Mouse (Mus musculus) megakaryocyte progenitor cell, adult 5-6 weeks (primary cell): ENCODE measurements at regions not wholly inside any gene's neighbourhood (a gene's known extent, or its start where the extent isn't known, plus 50 kb on each side); places are given as distances from the start of the nearest gene placed in this dataset.

ENCODE experiments used
- ATAC-seq: replicated peaks from 2 replicates; pipeline ENCODE4 v1.8.0; 2016; ENCODE audit warnings: mild to moderate bottlenecking, moderate TSS enrichment, inconsistent platforms; ENCODE audit not compliant: poor library complexity

DNA sequence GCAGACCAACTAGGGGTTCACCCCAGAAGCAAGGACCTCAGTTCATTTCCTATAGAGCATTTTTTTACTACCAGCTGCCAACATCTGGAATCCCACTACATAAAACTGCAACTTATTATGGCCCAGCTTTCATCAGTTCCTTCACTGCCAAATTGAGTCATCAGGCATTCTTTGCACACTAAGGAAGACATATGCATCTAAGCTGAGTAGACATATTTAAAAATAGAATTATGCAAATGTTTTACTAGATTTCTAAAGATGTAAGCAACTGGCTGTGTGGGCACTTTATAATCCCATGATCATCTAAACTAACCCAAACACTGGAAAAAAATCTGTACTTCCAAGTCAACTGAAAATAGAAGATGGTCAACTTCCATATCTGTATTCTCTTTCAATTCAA, 415.9 kb upstream of the Rarb start:
- no peak for ATAC-seq

- ATAC-seq: no peak
Measured at GRCm38 (mm10) chr14:17211502-17211901, 392.5 kb upstream of the Rarb start.

GRCm38 (mm10) chr14:17205691-17206090, 386.7 kb upstream of the Rarb start:
- no peak for ATAC-seq

DNA sequence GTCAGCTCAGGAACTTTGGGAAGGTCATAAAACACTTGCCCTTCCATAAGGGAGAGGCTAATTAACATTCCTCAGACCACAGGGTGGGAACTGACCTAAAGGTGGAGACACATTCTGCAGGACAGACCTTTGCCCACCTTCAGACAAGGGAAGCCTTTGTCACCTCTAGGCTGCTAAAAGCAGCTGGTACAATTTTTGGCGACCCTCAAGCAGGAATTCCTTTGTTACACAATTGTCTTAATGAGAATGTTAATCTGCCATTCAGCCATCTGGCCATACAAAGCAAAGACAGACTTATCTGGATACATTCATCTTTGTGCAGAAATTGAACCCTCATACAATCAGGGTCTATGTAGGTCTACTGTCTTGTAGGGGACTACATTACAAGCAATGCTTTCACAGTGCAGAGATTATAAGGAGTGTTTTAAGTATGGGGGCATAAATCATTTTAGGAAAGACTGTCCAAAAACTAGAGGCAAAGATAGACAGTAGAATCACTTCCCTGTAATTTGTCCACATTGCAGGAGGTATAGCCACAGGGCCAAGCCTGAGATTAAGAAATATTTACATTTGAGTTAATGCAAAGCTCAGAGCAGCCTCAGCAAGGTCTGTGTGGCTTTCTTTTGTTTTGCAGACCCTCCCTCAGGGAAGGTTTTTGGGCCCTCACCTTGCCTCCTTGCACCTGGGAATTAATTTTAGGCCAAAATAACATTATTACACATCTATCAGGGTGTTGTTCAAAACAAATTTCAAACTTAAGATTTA, 384.5 kb upstream of the Rarb start:
- no peak for ATAC-seq

- ATAC-seq: peak; percentile 54
Measured at GRCm38 (mm10) chr14:17192953-17193352, 374.0 kb upstream of the Rarb start.

DNA sequence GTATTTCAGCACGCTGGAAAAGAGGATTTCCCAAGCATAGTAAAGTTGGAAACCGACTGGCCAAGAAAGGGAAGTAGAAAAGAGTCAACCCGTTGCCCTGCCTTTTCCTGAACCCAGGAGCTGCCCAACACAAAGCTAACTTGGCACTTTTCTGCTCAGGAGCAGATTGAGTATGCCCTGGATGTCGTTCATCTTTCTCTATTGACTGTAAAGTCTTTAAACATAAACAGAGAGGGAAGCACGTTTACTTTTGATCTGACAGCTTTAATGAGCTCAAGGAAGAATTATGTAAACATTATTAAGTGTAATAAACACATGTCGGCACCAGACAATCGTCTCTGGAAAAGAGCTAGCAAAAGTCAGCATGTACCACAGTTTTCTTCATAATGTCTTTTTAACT, 354.3 kb upstream of the Rarb start:
- ATAC-seq: peak; percentile 36

- ATAC-seq: peak; percentile 97
Measured at GRCm38 (mm10) chr14:17172330-17173110, 353.6 kb upstream of the Rarb start.

- no peak for ATAC-seq
Measured at GRCm38 (mm10) chr14:17171896-17172295, 352.9 kb upstream of the Rarb start.

GRCm38 (mm10) chr14:17158324-17158723, 339.4 kb upstream of the Rarb start:
- ATAC-seq: no peak

DNA sequence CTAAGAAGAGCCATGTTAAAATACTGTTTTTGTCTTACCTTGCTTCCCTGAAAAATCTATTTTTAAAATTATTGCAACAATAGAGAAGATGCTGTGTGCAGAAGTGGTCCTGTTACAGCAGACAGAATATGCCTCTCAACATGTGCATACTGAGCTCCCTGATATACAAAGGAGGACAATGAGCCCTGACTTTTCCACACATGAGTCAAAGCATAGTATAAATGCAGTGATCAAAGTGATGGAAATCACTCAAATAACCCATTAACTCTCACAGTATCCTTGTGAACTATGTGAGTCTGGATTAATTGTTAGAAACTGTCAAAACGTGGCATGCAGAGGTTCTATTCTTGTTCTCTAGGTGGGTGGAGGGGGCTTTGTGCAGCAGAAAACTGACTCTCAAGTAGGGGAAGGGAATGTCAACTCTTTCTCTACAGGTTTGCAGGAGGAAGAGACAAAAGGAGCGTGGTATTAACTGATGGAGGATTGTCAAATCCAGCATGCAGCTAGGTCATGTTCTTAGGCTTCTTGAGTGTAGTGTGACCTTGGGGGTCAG, 337.5 kb upstream of the Rarb start:
- no peak for ATAC-seq

DNA sequence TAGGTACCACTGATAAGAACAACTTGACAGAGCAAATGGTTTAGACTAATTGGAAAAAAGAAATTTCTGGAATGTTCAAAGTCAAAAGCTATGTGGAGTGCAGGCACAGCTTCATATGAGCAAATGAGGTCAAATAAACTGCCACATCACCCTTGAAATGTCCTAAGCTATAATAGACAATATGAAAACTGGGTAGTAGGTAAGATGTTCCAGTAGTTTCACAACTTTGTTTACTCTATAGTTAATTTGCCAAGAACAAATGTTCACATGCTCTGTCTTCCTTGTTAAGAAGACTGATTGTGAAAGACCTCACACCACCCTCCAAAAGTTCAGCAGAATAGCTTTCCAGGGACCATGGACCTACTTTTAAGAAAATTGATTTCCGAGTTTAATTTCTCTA, 301.7 kb upstream of the Rarb start:
- no peak for ATAC-seq

DNA sequence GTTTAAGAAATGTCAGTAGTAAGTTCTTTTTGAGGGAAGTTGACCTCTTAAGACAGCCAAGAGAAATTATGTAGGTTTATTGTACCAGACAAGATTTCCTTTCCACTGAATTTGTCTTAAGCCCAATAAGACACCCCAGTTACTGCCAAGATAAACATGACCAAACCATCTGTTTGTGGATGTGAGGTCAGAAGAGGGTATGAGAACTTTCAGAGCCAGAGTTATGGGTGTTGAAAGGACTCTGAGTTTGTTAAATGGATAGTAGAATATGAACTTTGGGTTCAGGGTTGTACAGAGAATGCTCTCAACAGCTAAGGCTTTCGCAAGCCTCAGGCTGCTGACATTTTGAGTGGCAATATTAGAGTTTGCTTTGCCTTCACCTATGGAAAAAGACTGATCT, 287.7 kb upstream of the Rarb start:
- ATAC-seq: no peak

DNA sequence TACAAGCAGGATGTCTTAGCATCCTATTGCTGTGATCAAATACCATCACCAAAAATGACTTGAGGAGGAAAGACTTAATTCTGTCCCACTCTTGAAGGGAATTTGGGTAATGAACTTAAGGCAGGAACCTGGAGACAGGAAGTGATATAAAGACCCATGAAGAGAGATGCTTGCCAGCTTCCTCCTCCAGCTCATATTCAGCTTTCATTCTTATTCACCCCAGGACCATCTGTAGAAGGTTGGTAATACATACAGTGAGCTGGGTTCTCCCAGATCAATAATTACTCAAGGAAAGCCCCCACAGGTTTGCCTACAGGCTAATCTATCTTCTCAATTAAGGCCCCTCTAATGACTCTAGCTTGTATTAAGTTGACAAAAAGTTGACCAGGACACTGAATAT, 283.5 kb upstream of the Rarb start:
- no peak for ATAC-seq

- ATAC-seq: no peak
Measured at GRCm38 (mm10) chr14:17090573-17090937, 271.6 kb upstream of the Rarb start.

DNA sequence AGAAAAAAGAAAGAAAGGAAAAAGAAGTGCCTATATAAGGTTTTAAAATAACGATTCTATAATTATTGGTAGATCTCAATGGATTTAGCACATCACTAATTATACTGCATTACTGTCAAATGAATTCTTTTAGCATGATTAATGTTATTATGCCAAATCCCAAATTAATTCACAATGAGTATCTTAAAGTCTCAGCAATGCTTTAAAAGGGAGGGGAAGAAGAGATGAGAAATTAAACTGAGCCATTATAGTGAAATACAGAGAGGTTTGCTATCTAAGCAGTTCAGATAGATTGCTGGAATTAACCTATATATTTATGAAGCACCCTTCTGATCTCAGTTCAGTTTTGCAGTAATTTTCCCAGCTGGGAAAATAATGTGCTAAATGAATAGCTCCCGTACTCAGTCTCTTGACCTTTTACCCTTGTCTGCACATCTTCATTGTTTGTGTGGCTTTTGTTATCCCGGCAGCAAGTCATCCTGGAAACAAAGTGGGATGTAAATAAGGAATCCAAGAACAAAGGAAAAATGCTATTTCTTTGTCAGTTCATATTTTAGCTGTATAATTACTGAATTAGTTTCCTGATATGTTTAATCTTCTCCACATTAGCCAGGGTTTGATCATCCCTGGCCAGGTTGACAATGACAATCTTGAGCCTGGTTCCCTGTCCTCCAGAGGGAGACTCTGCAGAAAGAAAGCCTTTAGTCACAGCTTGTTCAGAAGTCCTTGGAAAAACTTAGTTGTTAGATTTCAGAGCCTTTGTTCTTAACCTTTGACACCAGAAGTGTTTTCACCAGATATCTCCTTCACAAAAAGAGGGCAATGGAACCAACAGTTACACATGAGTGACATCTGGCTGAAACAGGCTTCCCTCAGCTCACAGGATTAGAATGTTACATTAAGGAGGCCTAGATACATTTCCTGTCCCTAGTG, 270.9 kb upstream of the Rarb start:
- no peak for ATAC-seq

DNA sequence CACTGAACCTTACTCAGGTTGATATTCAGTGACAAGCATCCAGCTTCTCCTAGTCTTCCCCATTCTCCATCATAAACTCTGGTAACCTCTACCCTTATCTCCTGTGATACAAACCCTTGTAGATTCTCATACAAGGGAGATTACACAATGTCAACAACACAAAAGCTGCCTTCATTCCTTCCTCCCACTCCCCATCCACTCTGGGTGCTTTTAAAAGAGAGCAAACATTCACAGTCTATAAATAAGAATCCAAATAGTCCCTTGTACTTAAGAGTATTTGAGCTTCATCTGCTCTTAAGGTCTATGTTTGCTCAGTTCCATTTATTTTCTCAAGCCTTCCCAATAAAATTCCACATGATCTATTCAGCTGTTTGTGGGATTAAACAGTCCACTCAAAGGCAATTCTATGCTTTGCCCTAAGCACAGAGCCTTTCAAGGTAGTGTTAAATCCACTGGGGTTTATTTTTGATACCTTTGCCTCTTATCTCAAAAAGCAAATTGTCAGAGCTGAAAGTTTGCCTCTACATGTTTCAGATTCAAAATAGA, 270.2 kb upstream of the Rarb start:
- ATAC-seq: no peak

DNA sequence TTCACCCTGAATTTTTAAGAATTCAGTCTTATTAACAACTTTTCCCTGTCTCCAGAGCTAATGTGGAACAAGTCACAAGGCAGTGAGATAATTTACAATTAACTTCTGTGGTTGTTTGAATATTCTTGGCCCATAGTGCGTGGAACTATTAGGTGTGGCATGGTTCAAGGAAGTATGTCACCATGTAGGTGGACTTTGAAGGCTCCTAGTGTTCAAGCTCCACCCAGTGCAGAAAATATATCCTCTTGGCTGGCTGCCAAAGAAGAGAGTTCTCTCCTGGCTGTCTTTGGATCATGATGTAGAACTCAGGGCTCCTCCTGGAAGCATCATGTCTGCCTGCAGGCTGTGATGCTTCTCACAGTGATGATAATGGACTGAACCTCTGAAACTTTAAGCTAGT, 268.9 kb upstream of the Rarb start:
- ATAC-seq: no peak

GRCm38 (mm10) chr14:17083907-17084306, 265.0 kb upstream of the Rarb start:
- ATAC-seq: no peak

GRCm38 (mm10) chr14:17081904-17082303, 262.9 kb upstream of the Rarb start:
- peak; percentile 96 for ATAC-seq

DNA sequence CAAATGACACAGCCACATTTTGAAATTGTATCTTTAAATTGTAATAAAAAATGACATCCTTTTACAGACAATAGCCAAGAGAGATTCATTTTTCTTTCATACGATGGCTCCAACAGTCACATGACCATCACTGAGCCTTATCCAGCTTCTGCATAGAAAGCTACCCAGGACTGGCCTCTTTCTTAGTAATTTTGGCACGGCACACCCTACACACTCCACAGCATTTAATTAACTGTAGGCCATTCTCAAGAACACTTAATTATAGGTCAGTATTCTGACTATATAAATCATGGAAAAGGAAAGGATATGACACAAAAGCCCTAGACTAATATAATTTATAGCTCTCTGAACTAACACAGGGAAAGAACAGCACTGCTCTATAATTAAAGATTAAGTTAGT, 260.6 kb upstream of the Rarb start:
- no peak for ATAC-seq

DNA sequence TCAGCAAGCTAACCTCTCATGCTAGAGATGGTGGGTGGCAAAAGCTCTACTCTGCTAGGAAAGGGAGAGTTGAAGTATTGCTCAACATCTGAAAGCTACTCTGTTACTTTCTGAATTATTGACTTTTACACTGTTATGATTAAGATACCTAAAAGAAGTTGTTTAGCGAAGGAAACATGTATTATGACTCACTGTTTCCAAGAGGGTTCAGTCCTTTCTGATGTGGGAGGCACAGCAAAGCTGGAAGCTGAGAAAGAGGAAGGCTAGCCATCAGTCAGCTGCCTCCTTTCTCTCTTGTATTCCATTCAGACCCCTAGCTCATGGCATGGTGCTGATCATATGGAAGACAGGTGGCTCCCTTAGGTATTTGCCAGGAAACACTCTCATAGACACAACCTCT, 242.4 kb upstream of the Rarb start:
- ATAC-seq: peak; percentile 69
